Mouse (Mus musculus) ES-E14 (cell line): ENCODE results near the gene Gprin2.

Source experiments
- CHD2 ChIP-seq: IDR thresholded peaks from 2 replicates; pipeline ENCODE4 v1.6.1; 2014; ENCODE audit warnings: mild to moderate bottlenecking, low read depth, low read length, inconsistent platforms
- HCFC1 ChIP-seq: IDR thresholded peaks from 2 replicates; pipeline ENCODE4 v1.6.1; 2012; ENCODE audit warnings: low read length, inconsistent platforms, borderline replicate concordance; ENCODE audit not compliant: insufficient read depth
- MAFK ChIP-seq: IDR thresholded peaks from 2 replicates; pipeline ENCODE4 v1.6.1; 2014; ENCODE audit warnings: mild to moderate bottlenecking, low read depth, low read length, inconsistent platforms; ENCODE audit not compliant: insufficient read depth

DNA sequence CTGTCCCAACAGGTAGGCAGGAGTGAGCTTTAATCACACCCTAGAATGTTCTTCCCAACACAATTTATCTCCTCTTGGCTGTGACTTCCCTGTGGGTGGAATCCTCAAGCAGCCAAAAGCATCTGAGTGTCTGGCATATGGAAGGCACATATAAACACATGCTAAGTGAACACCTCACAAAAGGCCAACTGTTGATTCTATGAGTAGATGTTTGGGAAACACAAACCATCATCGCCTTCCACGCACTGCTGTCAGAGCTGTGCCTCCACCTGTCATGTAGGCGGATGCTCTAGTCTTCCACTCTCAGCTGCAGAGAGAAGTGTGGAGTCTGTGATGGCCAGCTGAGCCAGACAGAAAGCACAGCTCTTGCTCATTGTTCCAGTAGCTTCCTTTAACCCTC is 22.1 kb downstream of the Gprin2 start:
- TF ChIP-seq MAFK (no peak), CHD2 (no peak), HCFC1 (no peak)
